Mouse (Mus musculus): ENCODE measurements around the gene Dnaaf3.

DNA sequence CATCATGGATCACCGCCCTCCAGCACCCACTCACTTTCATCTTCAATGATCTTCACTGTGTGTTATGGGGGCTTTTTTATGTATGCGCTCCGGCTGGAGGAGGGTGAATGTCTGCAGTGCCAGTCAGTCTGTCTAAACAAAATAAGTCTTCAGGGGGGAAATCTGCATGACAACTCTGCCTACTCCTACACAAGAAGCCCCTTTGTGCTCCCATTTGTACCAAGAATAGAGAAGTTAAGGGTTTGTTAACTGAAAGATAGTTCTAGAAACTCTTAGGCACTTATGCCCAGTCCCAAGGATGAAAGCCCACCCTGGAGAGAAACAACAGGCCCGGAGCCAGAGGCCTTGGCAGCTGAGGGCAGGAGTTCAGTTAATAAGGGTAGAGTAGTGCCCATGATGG, 4.1 kb upstream of the Dnaaf3 start:
- TF ChIP-seq CTCF (IDR thresholded peaks at IDR 0.05; ENCODE audit: control insufficient read depth, insufficient read depth, insufficient replicate concordance, low read depth, low read length) (no peak), POLR2A (IDR thresholded peaks at IDR 0.05; ENCODE audit: control insufficient read depth, low read depth, low read length) (no peak)
